Mouse (Mus musculus): ENCODE results near the gene Patz1. TPM values are rescaled to one million over a fixed set of nuclear protein-coding genes. Genes with fewer than 3 reads are reported as not detected.

Gene Patz1
- polyA plus RNA-seq, 1 experiment from 2014 or later = 39.5 TPM

- H3K9me3 ChIP-seq (replicated peaks) = no peaks in the 10 kb centered on the region
- no peak for ATAC-seq (ENCODE audit: low FRiP score)
- no peak overlapping the region for H3K4me3 ChIP-seq (replicated peaks)
- no peak overlapping the region for H3K4me2 ChIP-seq
- H3K27ac ChIP-seq (replicated peaks) = no peak overlapping the region
- H3K27me3 ChIP-seq (replicated peaks) = no peaks in the 10 kb centered on the region
- 90% methylated on average over 6 of the region's 6 CpGs for WGBS
- no peaks in the 10 kb centered on the region for H3K36me3 ChIP-seq
- H3K9ac ChIP-seq (replicated peaks) = no peak overlapping the region
- peaks cover 9% of the 10 kb centered on the region for H3K4me1 ChIP-seq
Observed at GRCm38 (mm10) chr11:3282887-3283286, 5.8 kb upstream of the Patz1 start.

DNA sequence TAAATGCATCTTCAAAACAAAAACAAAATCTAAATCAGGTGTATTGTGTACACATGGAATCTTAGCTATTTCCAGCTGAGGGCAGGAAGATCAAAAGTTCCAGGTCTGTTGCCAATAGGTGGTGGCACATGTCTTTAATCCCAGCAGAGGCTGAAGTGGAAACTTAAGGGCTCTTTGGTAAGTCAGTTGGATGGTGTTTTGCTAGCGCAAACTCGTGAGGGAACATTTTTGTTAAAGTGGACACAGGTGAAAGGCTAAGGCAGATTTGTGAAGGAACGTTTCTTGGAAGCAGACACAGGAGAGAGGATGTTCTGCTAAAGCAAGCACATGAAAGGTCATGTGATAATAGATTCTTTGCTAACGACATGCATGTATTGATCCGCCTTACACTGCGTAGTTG lies 5.0 kb upstream of the Patz1 start:
- Histone ChIP-seq H3K4me1 (peaks cover 16% of the 10 kb centered on the region), H3K27me3 (replicated peaks) (no peaks in the 10 kb centered on the region), H3K36me3 (no peaks in the 10 kb centered on the region), H3K4me2 (no peak overlapping the region), H3K9me3 (replicated peaks) (no peaks in the 10 kb centered on the region), H3K9ac (replicated peaks) (no peak overlapping the region), H3K27ac (replicated peaks) (no peak overlapping the region), H3K4me3 (replicated peaks) (no peak overlapping the region)
- WGBS = 94% methylated on average over 6 of the region's 6 CpGs
- no peak for ATAC-seq (ENCODE audit: low FRiP score)

DNA sequence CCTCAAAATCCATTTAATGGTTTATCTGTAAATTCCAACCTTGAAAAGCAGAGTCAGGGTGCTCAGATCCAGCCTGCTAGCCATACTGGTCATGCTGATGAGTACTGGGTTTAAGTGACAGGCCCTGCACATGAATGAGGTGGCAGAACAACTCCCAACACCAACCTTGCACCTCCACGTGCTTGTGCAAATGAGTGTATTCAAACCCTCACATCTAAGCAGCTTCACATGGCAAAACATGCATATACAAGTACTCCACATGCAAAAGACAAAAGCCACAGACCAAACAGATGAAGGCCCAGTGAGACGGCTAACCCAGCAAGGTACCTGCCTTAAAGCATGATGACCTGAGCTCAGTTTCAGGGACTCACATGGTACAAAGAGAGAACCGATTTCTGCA lies 2.7 kb upstream of the Patz1 start:
- H3K9ac ChIP-seq (replicated peaks) = no peak overlapping the region
- no peak overlapping the region for H3K27ac ChIP-seq (replicated peaks)
- H3K4me2 ChIP-seq = no peak overlapping the region
- H3K9me3 ChIP-seq (replicated peaks) = no peaks in the 10 kb centered on the region
- H3K4me1 ChIP-seq = peaks cover 22% of the 10 kb centered on the region
- WGBS = 95% methylated on average over 3 of the region's 3 CpGs
- no peaks in the 10 kb centered on the region for H3K27me3 ChIP-seq (replicated peaks)
- no peaks in the 10 kb centered on the region for H3K36me3 ChIP-seq
- no peak for ATAC-seq (ENCODE audit: low FRiP score)
- H3K4me3 ChIP-seq (replicated peaks) = no peak overlapping the region

GRCm38 (mm10) chr11:3287131-3287530 lies 1.5 kb upstream of the Patz1 start:
- Histone ChIP-seq H3K4me3 (replicated peaks) (no peak overlapping the region), H3K9ac (replicated peaks) (no peak overlapping the region), H3K27me3 (replicated peaks) (no peaks in the 10 kb centered on the region), H3K36me3 (no peaks in the 10 kb centered on the region), H3K4me1 (peaks cover 34% of the 10 kb centered on the region), H3K9me3 (replicated peaks) (no peaks in the 10 kb centered on the region), H3K4me2 (no peak overlapping the region), H3K27ac (replicated peaks) (no peak overlapping the region)
- WGBS = 24% methylated on average over 6 of the region's 6 CpGs
- ATAC-seq (ENCODE audit: low FRiP score) = no peak

GRCm38 (mm10) chr11:3287921-3288320 lies 753 bp upstream of the Patz1 start:
- H3K4me2 ChIP-seq = peak overlapping the region; percentile 93
- H3K9ac ChIP-seq (replicated peaks) = peak overlapping the region; percentile 96; the same call in 1 of the 2 replicates
- H3K9me3 ChIP-seq (replicated peaks) = no peaks in the 10 kb centered on the region
- ATAC-seq (ENCODE audit: low FRiP score) = no peak
- peak overlapping the region; percentile 85 for H3K4me3 ChIP-seq (replicated peaks)
- H3K4me1 ChIP-seq = peaks cover 42% of the 10 kb centered on the region
- WGBS = 61% methylated on average over 5 of the region's 5 CpGs
- H3K27me3 ChIP-seq (replicated peaks) = no peaks in the 10 kb centered on the region
- H3K27ac ChIP-seq (replicated peaks) = peak overlapping the region; percentile 100; the same call in 1 of the 2 replicates
- no peaks in the 10 kb centered on the region for H3K36me3 ChIP-seq

GRCm38 (mm10) chr11:3289302-3289802 lies 678 bp downstream of the Patz1 start:
- Histone ChIP-seq H3K4me2 (peak overlapping the region; percentile 93), H3K27me3 (replicated peaks) (no peaks in the 10 kb centered on the region), H3K9ac (replicated peaks) (peak overlapping the region; percentile 96), H3K36me3 (peaks cover 9% of the 10 kb centered on the region; the same call in 1 of the 2 replicates), H3K4me1 (peaks cover 56% of the 10 kb centered on the region), H3K9me3 (replicated peaks) (no peaks in the 10 kb centered on the region), H3K27ac (replicated peaks) (peak overlapping the region; percentile 100), H3K4me3 (replicated peaks) (peak overlapping the region; percentile 85)
- under 1% methylated on average over 36 of the region's 40 CpGs for WGBS
- peak; percentile 82 for ATAC-seq (ENCODE audit: low FRiP score)

- peaks cover 15% of the 10 kb centered on the region; the same call in 1 of the 2 replicates for H3K36me3 ChIP-seq
- H3K27me3 ChIP-seq (replicated peaks) = no peaks in the 10 kb centered on the region
- peak overlapping the region; percentile 93 for H3K4me2 ChIP-seq
- under 1% methylated on average over 71 of the region's 92 CpGs for WGBS
- H3K27ac ChIP-seq (replicated peaks) = peak overlapping the region; percentile 100
- peaks cover 63% of the 10 kb centered on the region for H3K4me1 ChIP-seq
- ATAC-seq (ENCODE audit: low FRiP score) = peak; percentile 67
- peak overlapping the region; percentile 96 for H3K9ac ChIP-seq (replicated peaks)
- H3K9me3 ChIP-seq (replicated peaks) = no peaks in the 10 kb centered on the region
- H3K4me3 ChIP-seq (replicated peaks) = peak overlapping the region; percentile 85
Observed at GRCm38 (mm10) chr11:3289803-3290639, 1.3 kb downstream of the Patz1 start.

- no peaks in the 10 kb centered on the region for H3K27me3 ChIP-seq (replicated peaks)
- peak overlapping the region; percentile 96 for H3K9ac ChIP-seq (replicated peaks)
- peak overlapping the region; percentile 85 for H3K4me3 ChIP-seq (replicated peaks)
- peak overlapping the region; percentile 93 for H3K4me2 ChIP-seq
- H3K9me3 ChIP-seq (replicated peaks) = no peaks in the 10 kb centered on the region
- peak; percentile 4; the same call in 1 of the 2 replicates for ATAC-seq (ENCODE audit: low FRiP score)
- H3K4me1 ChIP-seq = peaks cover 70% of the 10 kb centered on the region
- peak overlapping the region; percentile 100 for H3K27ac ChIP-seq (replicated peaks)
- peaks cover 21% of the 10 kb centered on the region; the same call in 1 of the 2 replicates for H3K36me3 ChIP-seq
- WGBS = under 1% methylated on average over 50 of the region's 50 CpGs
Observed at GRCm38 (mm10) chr11:3290640-3291310, 2.1 kb downstream of the Patz1 start.

DNA sequence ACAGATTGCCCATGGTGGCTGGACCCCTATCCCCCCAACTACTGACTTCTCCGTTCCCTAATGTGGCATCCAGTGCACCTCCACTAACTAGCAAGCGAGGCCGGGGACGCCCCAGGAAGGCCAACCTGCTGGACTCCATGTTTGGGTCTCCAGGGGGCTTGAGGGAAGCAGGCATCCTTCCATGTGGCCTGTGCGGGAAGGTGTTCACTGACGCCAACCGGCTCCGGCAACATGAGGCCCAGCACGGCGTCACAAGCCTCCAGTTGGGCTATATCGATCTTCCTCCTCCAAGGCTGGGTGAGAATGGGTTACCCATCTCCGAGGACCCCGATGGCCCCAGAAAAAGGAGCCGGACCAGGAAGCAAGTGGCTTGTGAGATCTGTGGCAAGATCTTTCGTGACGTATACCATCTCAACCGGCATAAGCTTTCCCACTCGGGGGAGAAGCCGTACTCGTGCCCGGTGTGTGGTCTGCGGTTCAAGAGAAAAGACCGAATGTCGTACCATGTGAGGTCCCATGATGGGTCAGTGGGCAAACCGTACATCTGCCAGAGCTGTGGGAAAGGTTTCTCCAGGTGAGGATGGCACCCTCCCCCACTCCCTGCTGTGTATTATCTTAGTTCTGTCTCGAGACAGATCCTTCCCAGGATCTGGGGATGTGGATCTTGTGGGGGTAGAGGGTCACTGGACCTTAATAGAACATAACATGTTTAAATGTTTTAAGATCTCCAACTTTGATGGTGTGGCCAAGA lies 2.8 kb downstream of the Patz1 start:
- Histone ChIP-seq H3K4me2 (peak overlapping the region; percentile 93), H3K4me3 (replicated peaks) (peak overlapping the region; percentile 85), H3K27ac (replicated peaks) (peak overlapping the region; percentile 100), H3K9me3 (replicated peaks) (no peaks in the 10 kb centered on the region), H3K36me3 (peaks cover 25% of the 10 kb centered on the region; the same call in 1 of the 2 replicates), H3K27me3 (replicated peaks) (no peaks in the 10 kb centered on the region), H3K4me1 (peaks cover 78% of the 10 kb centered on the region), H3K9ac (replicated peaks) (peak overlapping the region; percentile 96)
- no peak for ATAC-seq (ENCODE audit: low FRiP score)
- WGBS = under 1% methylated on average over 26 of the region's 26 CpGs

- Histone ChIP-seq H3K36me3 (peaks cover 30% of the 10 kb centered on the region; the same call in 1 of the 2 replicates), H3K27ac (replicated peaks) (peak overlapping the region; percentile 100), H3K9me3 (replicated peaks) (no peaks in the 10 kb centered on the region), H3K4me1 (peaks cover 80% of the 10 kb centered on the region), H3K9ac (replicated peaks) (peak overlapping the region; percentile 96), H3K4me2 (peak overlapping the region; percentile 93), H3K4me3 (replicated peaks) (peak overlapping the region; percentile 85), H3K27me3 (replicated peaks) (no peaks in the 10 kb centered on the region)
- WGBS = 0% methylated on average over 8 of the region's 8 CpGs
- ATAC-seq (ENCODE audit: low FRiP score) = no peak
Observed at GRCm38 (mm10) chr11:3292062-3292421, 3.4 kb downstream of the Patz1 start.

- peak overlapping the region; percentile 100 for H3K27ac ChIP-seq (replicated peaks)
- no peaks in the 10 kb centered on the region for H3K27me3 ChIP-seq (replicated peaks)
- ATAC-seq (ENCODE audit: low FRiP score) = no peak
- H3K4me2 ChIP-seq = peak overlapping the region; percentile 93
- no peaks in the 10 kb centered on the region for H3K9me3 ChIP-seq (replicated peaks)
- 0% methylated on average over 8 of the region's 8 CpGs for WGBS
- H3K4me1 ChIP-seq = peaks cover 80% of the 10 kb centered on the region
- peak overlapping the region; percentile 85 for H3K4me3 ChIP-seq (replicated peaks)
- peaks cover 38% of the 10 kb centered on the region for H3K36me3 ChIP-seq
- H3K9ac ChIP-seq (replicated peaks) = peak overlapping the region; percentile 96
Observed at GRCm38 (mm10) chr11:3292711-3293249, 4.1 kb downstream of the Patz1 start.

Data from neural tube, embryonic 15.5 days (tissue).